Mouse (Mus musculus) megakaryocyte, embryonic 14.5 days (primary cell): ENCODE measurements around the gene Plekhg2. TPM values are rescaled to one million over a fixed set of nuclear protein-coding genes. Genes with fewer than 3 reads are reported as not detected.

Source experiments
- H3K27me3 ChIP-seq: replicated peaks from 2 replicates; pipeline ENCODE3; 2012; ENCODE audit warnings: inconsistent platforms
- H3K36me3 ChIP-seq: replicated peaks from 2 replicates; pipeline ENCODE3; 2012; ENCODE audit warnings: low read length, inconsistent platforms, mixed read lengths
- H3K4me1 ChIP-seq: 2 replicates; pipeline ENCODE4 v1.6.1; 2012; ENCODE audit warnings: inconsistent platforms
- H3K4me3 ChIP-seq: replicated peaks from 2 replicates; pipeline ENCODE3; 2012; ENCODE audit warnings: moderate library complexity, mild to moderate bottlenecking, inconsistent platforms
- H3K9me3 ChIP-seq: 2 replicates; pipeline ENCODE4 v1.6.1; 2012; ENCODE audit warnings: inconsistent platforms
- FLI1 ChIP-seq: IDR thresholded peaks from 2 replicates; pipeline ENCODE4 v1.6.1; 2012; ENCODE audit warnings: low read length, inconsistent platforms, mixed read lengths
- GATA1 ChIP-seq: IDR thresholded peaks from 3 replicates; pipeline ENCODE4 v1.6.1; 2012; ENCODE audit warnings: mixed read lengths, low read length, inconsistent platforms, borderline replicate concordance
- polyA plus RNA-seq: library from polyadenylated mRNA; stranded (reverse); fragments of >175 nt; gene quantifications from 2 replicates; pipeline ENCODE4 v1.2.3, GENCODE M21; 2012; ENCODE audit warnings: low replicate concordance; ENCODE audit not compliant: insufficient read depth

Plekhg2 gene
- polyA plus RNA-seq, 1 experiment, result 13.5 TPM

GRCm38 (mm10) chr7:28383606-28384005, 11.2 kb upstream of the Plekhg2 start:
- Histone ChIP-seq H3K4me3 (peak overlapping the region; percentile 93), H3K9me3 (no peaks in the 10 kb centered on the region), H3K36me3 (peaks cover 36% of the 10 kb centered on the region), H3K27me3 (no peaks in the 10 kb centered on the region), H3K4me1 (peaks cover 81% of the 10 kb centered on the region)
- TF ChIP-seq GATA1 (no peak), FLI1 (no peak)

DNA sequence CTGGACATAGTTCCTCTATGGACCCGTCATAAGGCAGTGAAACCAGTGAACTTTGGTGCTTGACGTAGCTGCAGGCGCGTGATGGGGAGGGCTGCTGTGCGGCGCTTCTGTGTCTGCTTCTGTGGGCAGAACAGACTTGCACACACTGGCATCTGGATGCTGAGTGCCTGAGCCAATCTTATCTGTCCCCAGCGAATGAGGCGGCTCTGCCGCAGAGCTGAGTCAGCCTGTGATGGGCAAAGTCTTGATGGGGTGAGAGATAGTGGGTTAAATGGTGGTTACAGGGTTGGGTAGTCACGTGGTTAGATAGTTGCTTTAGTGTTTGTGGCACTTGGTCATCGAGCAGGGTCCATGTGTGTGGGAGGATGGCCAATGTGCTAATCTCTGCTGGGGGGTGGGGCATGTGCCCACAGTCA, 10.6 kb upstream of the Plekhg2 start:
- Histone ChIP-seq H3K9me3 (no peaks in the 10 kb centered on the region), H3K36me3 (peaks cover 36% of the 10 kb centered on the region), H3K4me3 (peak overlapping the region; percentile 93), H3K4me1 (peaks cover 77% of the 10 kb centered on the region), H3K27me3 (no peaks in the 10 kb centered on the region)
- peak; percentile 89; the same call in 2 of the 3 replicates for TF ChIP-seq GATA1
- TF ChIP-seq FLI1, result no peak

DNA sequence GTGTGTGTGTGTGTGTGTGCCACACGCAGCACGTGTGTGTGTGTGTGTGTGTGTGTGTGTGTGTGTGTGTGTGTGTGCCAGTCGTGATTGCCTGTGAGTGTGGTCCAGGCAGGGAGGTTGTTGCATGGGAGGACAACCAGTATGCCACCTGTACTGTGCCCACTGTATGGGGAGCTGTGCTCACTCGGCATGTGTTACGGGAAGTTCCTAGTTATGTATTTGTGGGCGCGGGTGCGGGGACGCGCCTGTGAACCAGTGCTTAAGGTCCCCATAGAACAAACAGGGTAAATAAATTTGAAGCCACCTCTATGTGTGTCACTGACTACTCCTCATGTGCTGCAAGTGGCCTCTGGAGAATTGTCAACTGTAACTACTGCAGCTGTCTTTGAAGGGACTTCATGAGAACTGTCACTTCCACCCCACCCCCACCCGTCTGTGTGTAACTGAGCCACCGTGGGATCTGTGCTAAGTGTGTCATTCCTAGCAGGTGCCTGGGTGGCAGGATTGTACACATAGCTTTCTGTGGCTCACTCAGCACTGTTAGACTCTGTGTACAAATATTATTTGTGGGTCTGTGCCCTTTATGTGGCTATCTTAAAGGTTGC, 10.1 kb upstream of the Plekhg2 start:
- peaks cover 37% of the 10 kb centered on the region for H3K36me3 ChIP-seq

DNA sequence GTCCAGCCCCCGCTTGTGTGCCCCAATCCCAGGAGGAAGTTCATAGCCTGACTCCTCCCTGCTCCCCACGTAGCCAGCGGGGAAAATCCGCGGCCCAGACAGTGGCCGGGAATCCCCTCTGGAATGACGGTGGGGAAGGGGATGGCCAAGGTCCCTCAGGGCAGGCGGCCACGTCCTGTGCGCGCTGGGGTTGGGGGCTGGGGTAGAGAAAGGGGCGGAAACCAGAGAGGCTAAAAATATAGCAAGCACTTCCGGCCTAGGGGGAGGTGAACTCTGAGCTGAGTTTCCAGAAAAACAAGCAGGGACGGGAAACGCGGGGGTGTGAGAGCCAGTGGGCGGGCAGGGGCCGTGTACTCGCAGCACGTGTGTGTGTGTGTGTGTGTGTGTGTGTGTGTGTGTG, 9.5 kb upstream of the Plekhg2 start:
- TF ChIP-seq FLI1, result 0 out of 2 replicates have a peak, but pooled peaks have one; percentile 30
- TF ChIP-seq GATA1, result no peak
- peaks cover 84% of the 10 kb centered on the region for H3K4me1 ChIP-seq

More for the DNA sequence above, 10.1 kb upstream of the Plekhg2 start:
- Histone ChIP-seq H3K4me1 (peaks cover 80% of the 10 kb centered on the region), H3K4me3 (peak overlapping the region; percentile 93), H3K9me3 (no peaks in the 10 kb centered on the region), H3K27me3 (no peaks in the 10 kb centered on the region)
- TF ChIP-seq FLI1 (no peak), GATA1 (no peak)

DNA sequence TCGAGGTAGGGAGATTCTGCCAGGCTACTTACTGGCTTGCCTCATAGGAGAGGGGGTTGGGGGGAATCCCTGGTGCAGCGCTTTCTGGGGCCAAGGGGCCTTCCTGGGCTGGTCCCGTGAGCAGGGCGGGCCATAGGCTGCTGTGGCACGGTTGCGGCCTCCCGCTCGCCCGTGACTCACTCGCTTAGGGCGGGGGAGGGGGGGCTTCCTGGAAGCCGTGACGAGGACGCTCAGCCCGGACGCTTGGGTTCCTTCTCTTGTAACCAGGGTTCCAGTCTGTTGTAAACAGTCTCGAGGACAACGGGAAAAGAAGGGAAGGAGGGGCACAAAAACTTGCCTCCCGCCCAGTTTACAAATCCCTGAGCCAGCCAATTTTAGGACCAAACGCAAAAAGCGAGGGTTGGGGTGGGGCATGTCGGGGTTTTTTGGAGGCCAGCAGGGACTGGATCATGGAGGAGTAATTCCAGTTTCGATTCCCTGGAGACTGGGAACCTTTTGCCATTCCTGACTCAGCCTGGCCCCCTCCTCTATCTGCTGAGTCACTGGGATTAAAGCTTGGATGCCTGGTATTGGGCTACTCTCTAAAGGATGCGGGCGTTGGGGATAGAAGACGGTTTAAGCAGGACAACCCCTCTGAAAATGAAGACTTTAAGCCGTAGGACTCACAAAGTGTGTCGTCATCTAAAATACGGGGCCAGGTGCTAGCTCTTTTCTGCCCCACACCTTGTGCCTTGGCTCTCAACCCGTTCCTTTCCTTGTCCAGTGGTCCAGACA, 8.8 kb upstream of the Plekhg2 start:
- H3K4me3 ChIP-seq, result peak overlapping the region; percentile 93
- H3K4me1 ChIP-seq, result peaks cover 82% of the 10 kb centered on the region
- H3K36me3 ChIP-seq, result peaks cover 39% of the 10 kb centered on the region
- no peaks in the 10 kb centered on the region for H3K27me3 ChIP-seq
- no peaks in the 10 kb centered on the region for H3K9me3 ChIP-seq
- TF ChIP-seq FLI1 (no peak), GATA1 (no peak)

More for the DNA sequence above, 9.5 kb upstream of the Plekhg2 start:
- no peaks in the 10 kb centered on the region for H3K9me3 ChIP-seq
- H3K4me3 ChIP-seq, result peak overlapping the region; percentile 93
- no peaks in the 10 kb centered on the region for H3K27me3 ChIP-seq
- peaks cover 40% of the 10 kb centered on the region for H3K36me3 ChIP-seq

GRCm38 (mm10) chr7:28380237-28381016, 8.0 kb upstream of the Plekhg2 start, which contains the start of gene Zfp36:
Gene Zfp36, minus strand, starts transcription at chr7:28380253.
- H3K4me1 ChIP-seq, result peaks cover 79% of the 10 kb centered on the region
- H3K36me3 ChIP-seq, result peaks cover 33% of the 10 kb centered on the region
- H3K9me3 ChIP-seq, result no peaks in the 10 kb centered on the region
- H3K4me3 ChIP-seq, result peak within 1 kb of the TSS; percentile 96
- TF ChIP-seq GATA1 (no peak), FLI1 (no peak)
- no peaks in the 10 kb centered on the region for H3K27me3 ChIP-seq

DNA sequence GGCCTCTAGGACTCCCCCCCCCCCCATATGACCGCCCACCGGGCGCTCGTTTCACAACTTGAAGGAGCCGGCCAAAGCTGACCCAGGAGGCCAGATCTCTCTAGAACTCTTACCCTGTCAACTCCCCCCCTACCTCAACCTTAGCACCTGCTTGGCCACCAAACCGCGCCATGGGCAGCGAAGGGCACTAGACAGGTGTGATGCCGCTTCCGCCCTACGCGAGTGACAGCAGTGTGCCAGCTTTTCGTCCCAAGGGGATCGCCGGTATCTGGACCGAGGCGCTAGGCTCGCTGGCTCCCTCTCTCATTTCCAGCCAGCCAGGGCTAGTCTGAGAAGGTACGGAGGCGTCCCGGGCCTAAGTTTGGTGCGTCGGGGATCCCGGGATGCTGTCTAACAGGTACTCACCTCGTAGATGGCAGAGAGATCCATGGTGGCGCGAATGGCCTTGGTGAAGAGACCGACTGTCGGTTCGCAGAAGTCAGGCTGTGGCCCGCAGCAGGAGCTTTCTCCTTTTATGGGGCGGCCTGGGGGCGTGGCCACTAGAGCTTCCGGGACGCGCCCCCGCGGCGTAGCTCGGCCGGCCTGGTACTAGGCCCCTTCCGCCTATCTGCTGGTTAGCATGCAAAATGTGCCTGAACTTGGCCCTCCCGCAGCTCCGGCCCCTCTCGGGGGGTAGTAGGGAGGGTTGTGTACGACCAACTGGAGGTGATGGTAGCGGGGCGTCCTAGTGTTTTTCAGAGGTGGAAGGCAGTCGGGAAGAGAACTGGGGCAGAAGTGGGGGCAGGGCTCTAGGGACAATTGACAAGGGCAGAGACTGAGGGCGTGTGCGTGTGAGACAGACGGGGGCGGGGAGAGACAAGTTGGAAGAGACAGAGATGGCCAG, 6.6 kb upstream of the Plekhg2 start:
- H3K4me1 ChIP-seq, result peaks cover 79% of the 10 kb centered on the region
- no peaks in the 10 kb centered on the region for H3K9me3 ChIP-seq
- no peak for TF ChIP-seq GATA1
- TF ChIP-seq FLI1, result 0 out of 2 replicates have a peak, but pooled peaks have one; percentile 38
- H3K4me3 ChIP-seq, result peak overlapping the region; percentile 96
- H3K27me3 ChIP-seq, result no peaks in the 10 kb centered on the region
- H3K36me3 ChIP-seq, result peaks cover 24% of the 10 kb centered on the region

- TF ChIP-seq GATA1 (no peak), FLI1 (no peak)
- H3K36me3 ChIP-seq, result peaks cover 24% of the 10 kb centered on the region
- no peaks in the 10 kb centered on the region for H3K27me3 ChIP-seq
- H3K4me1 ChIP-seq, result peaks cover 76% of the 10 kb centered on the region
- peak overlapping the region; percentile 96 for H3K4me3 ChIP-seq
- no peaks in the 10 kb centered on the region for H3K9me3 ChIP-seq
Observed at GRCm38 (mm10) chr7:28378066-28378690, 5.8 kb upstream of the Plekhg2 start.
